Mouse (Mus musculus): ENCODE data around the gene C2cd4d. TPM values are rescaled to one million over a fixed set of nuclear protein-coding genes. Genes with fewer than 3 reads are reported as not detected.

Gene C2cd4d
- total and polyA plus RNA-seq, 3 experiments, result 0.14 TPM; not detected in 2

DNA sequence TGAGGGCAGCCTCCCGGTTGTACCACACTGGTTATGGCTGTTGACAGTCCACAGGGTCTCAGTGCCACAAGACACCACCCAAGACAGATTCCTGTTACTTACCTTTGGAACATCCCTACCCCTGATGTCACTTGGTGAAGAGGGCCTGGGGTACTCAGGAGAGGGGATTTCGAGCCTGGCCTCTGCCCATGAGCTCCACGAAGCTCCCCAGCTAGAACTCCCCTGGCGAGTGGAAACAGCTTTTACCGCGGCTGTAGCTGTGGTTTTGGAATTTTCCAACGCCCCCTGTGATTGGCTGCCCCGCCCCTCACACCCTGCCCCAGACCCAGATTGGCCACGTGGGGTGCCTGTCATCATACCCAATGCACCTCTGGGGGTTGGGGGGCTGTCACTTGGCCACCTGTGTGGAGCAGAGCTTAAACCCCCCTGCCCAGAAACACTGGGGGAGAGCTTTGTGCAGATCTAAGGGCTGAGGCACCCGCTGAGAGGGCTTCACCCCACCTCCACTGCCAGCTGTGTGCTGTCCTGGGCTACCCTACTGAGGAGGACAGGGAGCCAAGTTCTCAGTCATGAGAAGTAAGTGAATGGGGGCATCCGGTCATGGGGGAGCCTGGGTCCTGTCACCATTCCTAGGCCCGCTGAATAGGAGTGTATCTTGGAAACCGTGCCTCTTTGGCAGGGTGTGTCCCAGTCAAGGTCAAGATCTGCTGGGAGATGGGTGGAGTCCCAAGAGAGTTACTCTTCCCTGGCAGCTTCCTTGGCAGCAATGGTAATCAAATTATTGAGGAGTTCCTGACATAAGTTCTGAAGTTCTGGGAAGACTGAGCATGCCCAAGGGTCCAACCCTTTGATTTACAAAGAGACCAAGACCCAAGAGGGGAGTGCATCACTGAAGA, 15.0 kb downstream of the C2cd4d start:
- 28% methylated on average over 13 of the region's 13 CpGs for WGBS
- Histone ChIP-seq H3K27ac (no peak overlapping the region), H3K4me3 (no peak overlapping the region), H3K9ac (ENCODE audit: low read depth, low read length) (no peak overlapping the region), H3K4me1 (ENCODE audit: control insufficient read depth, insufficient read depth, low read length) (no peaks in the 10 kb centered on the region), H3K36me3 (ENCODE audit: control insufficient read depth, insufficient read depth, low read length) (no peaks in the 10 kb centered on the region), H3K79me2 (replicated peaks; ENCODE audit: control insufficient read depth, insufficient read depth, low read length) (no peaks in the 10 kb centered on the region), H3K27me3 (ENCODE audit: control insufficient read depth, insufficient read depth, low read length) (no peaks in the 10 kb centered on the region; the same call in 1 of the 2 replicates)
- no peak for DNase-seq
- intact Hi-C loops (cut with DNase I), result no loop called here
- TF ChIP-seq CTCF (IDR thresholded peaks at IDR 0.05), result no peak

DNA sequence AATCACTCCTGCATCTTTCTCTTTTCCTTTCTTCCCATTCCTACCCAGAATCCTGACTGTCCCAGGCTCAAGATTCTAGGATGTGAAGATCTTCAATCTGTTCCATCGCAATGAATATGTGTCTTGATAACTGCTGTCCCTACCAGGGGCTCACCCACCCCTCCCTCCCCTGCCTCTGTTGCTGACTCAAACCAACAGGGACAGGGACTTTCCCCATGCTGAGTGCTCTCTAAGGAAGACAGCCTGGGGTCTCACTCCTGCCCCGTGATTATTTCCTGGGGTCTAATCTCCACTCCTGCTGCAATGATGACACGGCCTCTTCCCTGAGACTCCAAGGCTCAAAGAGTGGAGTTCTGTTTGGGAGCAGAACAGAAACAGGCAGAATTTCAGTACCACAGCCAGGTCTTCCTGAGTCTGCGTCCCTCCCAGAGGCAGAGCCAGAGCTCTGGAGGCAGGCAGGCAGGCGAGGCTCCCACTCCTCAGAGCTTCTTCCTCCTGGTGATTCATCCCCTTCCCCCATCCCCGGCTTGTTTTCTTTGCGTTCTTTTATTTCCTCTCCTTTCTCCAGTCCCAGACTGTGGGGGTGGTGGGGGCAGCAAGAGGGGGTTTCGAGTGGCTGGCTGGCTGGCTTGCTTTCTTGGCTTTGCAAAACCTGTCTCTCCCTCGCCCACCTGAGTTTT, 17.7 kb downstream of the C2cd4d start:
- Histone ChIP-seq H3K4me3 (no peak overlapping the region), H3K4me1 (ENCODE audit: control insufficient read depth, insufficient read depth, low read length) (no peaks in the 10 kb centered on the region), H3K36me3 (ENCODE audit: control insufficient read depth, insufficient read depth, low read length) (no peaks in the 10 kb centered on the region), H3K27me3 (ENCODE audit: control insufficient read depth, insufficient read depth, low read length) (no peaks in the 10 kb centered on the region; the same call in 1 of the 2 replicates), H3K9ac (ENCODE audit: low read depth, low read length) (no peak overlapping the region), H3K79me2 (replicated peaks; ENCODE audit: control insufficient read depth, insufficient read depth, low read length) (no peaks in the 10 kb centered on the region), H3K27ac (no peak overlapping the region)
- 33% methylated on average over 9 of the region's 9 CpGs for WGBS
- intact Hi-C loops (cut with DNase I), result no loop called here
- TF ChIP-seq POLR2A (IDR thresholded peaks at IDR 0.05; ENCODE audit: insufficient read depth, low read depth, low read length) (no peak), CTCF (IDR thresholded peaks at IDR 0.05) (no peak), EP300 (IDR thresholded peaks at IDR 0.05; ENCODE audit: insufficient read depth, low read depth, low read length) (no peak)
- DNase-seq, result no peak

- no peaks in the 10 kb centered on the region for H3K79me2 ChIP-seq (replicated peaks; ENCODE audit: control insufficient read depth, insufficient read depth, low read length)
- H3K9ac ChIP-seq (ENCODE audit: low read depth, low read length), result no peak overlapping the region
- no peaks in the 10 kb centered on the region for H3K4me1 ChIP-seq (ENCODE audit: control insufficient read depth, insufficient read depth, low read length)
- 61% methylated on average over 5 of the region's 5 CpGs for WGBS
- intact Hi-C loops (cut with DNase I), result no loop called here
- no peaks in the 10 kb centered on the region for H3K27me3 ChIP-seq (ENCODE audit: control insufficient read depth, insufficient read depth, low read length)
- no peak overlapping the region for H3K4me3 ChIP-seq
- no peak overlapping the region for H3K27ac ChIP-seq
- no peak for DNase-seq
- no peaks in the 10 kb centered on the region for H3K36me3 ChIP-seq (ENCODE audit: control insufficient read depth, insufficient read depth, low read length)
- TF ChIP-seq CTCF (IDR thresholded peaks at IDR 0.05), result no peak
- no peak for TF ChIP-seq EP300 (IDR thresholded peaks at IDR 0.05; ENCODE audit: insufficient read depth, low read depth, low read length)
- TF ChIP-seq POLR2A (IDR thresholded peaks at IDR 0.05; ENCODE audit: insufficient read depth, low read depth, low read length), result no peak
Measured at GRCm38 (mm10) chr3:94382308-94382707, 20.1 kb downstream of the C2cd4d start.

DNA sequence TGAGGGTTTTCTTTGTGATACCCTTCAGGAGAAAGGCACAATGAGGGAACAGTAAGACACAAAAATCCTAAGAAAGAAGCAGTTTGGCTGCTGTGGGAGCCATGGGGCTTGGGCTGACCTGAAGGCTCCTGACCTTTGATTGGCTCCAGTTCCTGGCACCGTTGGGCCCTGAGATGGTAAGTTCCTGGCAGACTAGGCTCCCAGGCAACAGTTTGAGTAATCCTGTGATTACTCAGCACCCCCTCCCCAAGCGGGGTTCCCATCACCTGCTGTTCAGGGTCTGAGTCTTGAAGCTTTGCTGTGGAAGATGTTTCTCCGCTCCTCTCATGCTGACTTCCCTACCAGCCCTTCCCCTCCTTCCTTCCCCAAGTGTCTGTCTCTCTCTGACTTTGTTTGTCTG, 21.2 kb downstream of the C2cd4d start:
- no peaks in the 10 kb centered on the region for H3K79me2 ChIP-seq (replicated peaks; ENCODE audit: control insufficient read depth, insufficient read depth, low read length)
- no peak overlapping the region for H3K9ac ChIP-seq (ENCODE audit: low read depth, low read length)
- 59% methylated on average over 3 of the region's 3 CpGs for WGBS
- DNase-seq, result no peak
- no peaks in the 10 kb centered on the region for H3K36me3 ChIP-seq (ENCODE audit: control insufficient read depth, insufficient read depth, low read length)
- intact Hi-C loops (cut with DNase I), result no loop called here
- no peak overlapping the region for H3K27ac ChIP-seq
- TF ChIP-seq EP300 (IDR thresholded peaks at IDR 0.05; ENCODE audit: insufficient read depth, low read depth, low read length) (no peak), CTCF (IDR thresholded peaks at IDR 0.05) (no peak), POLR2A (IDR thresholded peaks at IDR 0.05; ENCODE audit: insufficient read depth, low read depth, low read length) (no peak)
- H3K4me3 ChIP-seq, result no peak overlapping the region
- H3K4me1 ChIP-seq (ENCODE audit: control insufficient read depth, insufficient read depth, low read length), result no peaks in the 10 kb centered on the region
- no peaks in the 10 kb centered on the region for H3K27me3 ChIP-seq (ENCODE audit: control insufficient read depth, insufficient read depth, low read length)

DNA sequence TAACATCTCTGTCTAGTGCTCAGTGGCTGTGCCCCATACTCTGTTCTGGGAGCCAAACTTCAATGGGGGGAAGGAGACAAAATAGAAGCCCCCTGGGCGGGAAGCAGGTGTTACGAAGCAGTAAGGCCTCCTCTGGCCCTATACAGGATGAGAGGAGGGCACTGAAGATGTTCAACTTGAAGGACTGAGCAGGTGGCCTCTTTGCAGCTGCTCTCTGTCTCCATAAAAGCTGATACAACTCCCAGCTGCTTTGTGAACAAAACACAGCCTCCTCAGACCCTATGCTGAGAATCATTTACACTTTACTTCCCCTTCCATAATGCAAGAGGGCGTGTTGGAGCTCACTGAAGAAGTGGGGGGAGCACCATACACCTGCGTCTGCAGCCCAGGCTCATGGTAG, 24.4 kb downstream of the C2cd4d start:
- no peak overlapping the region for H3K9ac ChIP-seq (ENCODE audit: low read depth, low read length)
- no peak overlapping the region for H3K27ac ChIP-seq
- intact Hi-C loops (cut with DNase I), result no loop called here
- no peaks in the 10 kb centered on the region for H3K27me3 ChIP-seq (ENCODE audit: control insufficient read depth, insufficient read depth, low read length)
- DNase-seq, result no peak
- no peaks in the 10 kb centered on the region for H3K36me3 ChIP-seq (ENCODE audit: control insufficient read depth, insufficient read depth, low read length)
- H3K4me1 ChIP-seq (ENCODE audit: control insufficient read depth, insufficient read depth, low read length), result no peaks in the 10 kb centered on the region
- H3K79me2 ChIP-seq (replicated peaks; ENCODE audit: control insufficient read depth, insufficient read depth, low read length), result no peaks in the 10 kb centered on the region
- WGBS, result 67% methylated on average over 4 of the region's 4 CpGs
- H3K4me3 ChIP-seq, result no peak overlapping the region
- TF ChIP-seq CTCF (IDR thresholded peaks at IDR 0.05) (no peak), EP300 (IDR thresholded peaks at IDR 0.05; ENCODE audit: insufficient read depth, low read depth, low read length) (no peak), POLR2A (IDR thresholded peaks at IDR 0.05; ENCODE audit: insufficient read depth, low read depth, low read length) (no peak)

DNA sequence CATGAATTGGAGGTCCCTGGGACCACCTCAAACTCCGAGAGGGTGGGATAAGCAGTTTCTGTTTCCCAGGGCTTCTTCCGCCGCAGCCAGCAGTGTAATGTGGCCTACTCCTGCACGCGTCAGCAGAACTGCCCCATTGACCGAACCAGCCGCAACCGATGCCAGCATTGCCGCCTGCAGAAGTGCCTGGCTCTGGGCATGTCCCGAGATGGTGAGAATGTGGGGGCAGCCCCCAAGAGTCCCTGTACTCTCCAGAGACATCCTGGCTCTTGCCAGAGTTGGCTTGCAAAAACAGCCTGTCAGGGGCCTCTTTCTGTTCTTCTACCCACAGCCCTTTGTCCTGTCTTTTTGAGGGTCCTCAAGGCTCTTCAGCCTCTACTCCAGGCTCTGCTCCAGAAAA, 25.2 kb downstream of the C2cd4d start:
- intact Hi-C loops (cut with DNase I), result no loop called here
- no peaks in the 10 kb centered on the region for H3K36me3 ChIP-seq (ENCODE audit: control insufficient read depth, insufficient read depth, low read length)
- 85% methylated on average over 10 of the region's 10 CpGs for WGBS
- H3K27me3 ChIP-seq (ENCODE audit: control insufficient read depth, insufficient read depth, low read length), result no peaks in the 10 kb centered on the region
- TF ChIP-seq POLR2A (IDR thresholded peaks at IDR 0.05; ENCODE audit: insufficient read depth, low read depth, low read length), result no peak
- no peak for TF ChIP-seq CTCF (IDR thresholded peaks at IDR 0.05)
- no peak for TF ChIP-seq EP300 (IDR thresholded peaks at IDR 0.05; ENCODE audit: insufficient read depth, low read depth, low read length)
- DNase-seq, result no peak
- H3K4me3 ChIP-seq, result no peak overlapping the region
- H3K9ac ChIP-seq (ENCODE audit: low read depth, low read length), result no peak overlapping the region
- no peaks in the 10 kb centered on the region for H3K79me2 ChIP-seq (replicated peaks; ENCODE audit: control insufficient read depth, insufficient read depth, low read length)
- no peaks in the 10 kb centered on the region for H3K4me1 ChIP-seq (ENCODE audit: control insufficient read depth, insufficient read depth, low read length)
- no peak overlapping the region for H3K27ac ChIP-seq
